Mouse (Mus musculus) CH12.LX (cell line): ENCODE results near the gene Uqcc3.

ENCODE experiments used
- CHD1 ChIP-seq: IDR thresholded peaks from 2 replicates; pipeline ENCODE4 v1.6.1; 2012; ENCODE audit warnings: low read depth, low read length, improper control_type of control experiment, inconsistent platforms
- CTCF ChIP-seq, 2 experiments: IDR thresholded peaks in 1 of 2; conservative IDR thresholded peaks in 1 of 2; 2 replicates each; pipeline ENCODE4 v1.5.1; 2011 to 2012; ENCODE audit warnings: low read depth in 2 of 2, low read length in 2 of 2, improper control_type of control experiment in 1 of 2, inconsistent platforms in 1 of 2, mild to moderate bottlenecking in 1 of 2, moderate library complexity in 1 of 2
- E2F4 ChIP-seq: IDR thresholded peaks from 2 replicates; pipeline ENCODE4 v1.6.1; 2011; ENCODE audit warnings: low read depth, low read length, improper control_type of control experiment; ENCODE audit not compliant: insufficient replicate concordance
- EP300 ChIP-seq: IDR thresholded peaks from 2 replicates; pipeline ENCODE4 v1.6.1; 2011; ENCODE audit warnings: low read length, improper control_type of control experiment
- ETS1 ChIP-seq: conservative IDR thresholded peaks from 2 replicates; pipeline ENCODE4 v1.6.1; 2012; ENCODE audit warnings: low read depth, mild to moderate bottlenecking, inconsistent platforms, low read length, improper control_type of control experiment, moderate library complexity
- HCFC1 ChIP-seq: IDR thresholded peaks from 2 replicates; pipeline ENCODE4 v1.6.1; 2012; ENCODE audit warnings: low read depth, mild to moderate bottlenecking, inconsistent platforms, low read length, improper control_type of control experiment
- KAT2A ChIP-seq: IDR thresholded peaks from 2 replicates; pipeline ENCODE4 v1.6.1; 2012; ENCODE audit warnings: low read length, improper control_type of control experiment, inconsistent platforms; ENCODE audit not compliant: insufficient replicate concordance
- MXI1 ChIP-seq: IDR thresholded peaks from 2 replicates; pipeline ENCODE4 v1.6.1; 2011; ENCODE audit warnings: mild to moderate bottlenecking, low read depth, low read length, improper control_type of control experiment
- POLR2A ChIP-seq: IDR thresholded peaks from 2 replicates; pipeline ENCODE4 v1.6.1; 2011; ENCODE audit warnings: low read depth, mild to moderate bottlenecking, improper control_type of control experiment, low read length
- USF1 ChIP-seq: IDR thresholded peaks from 2 replicates; pipeline ENCODE4 v1.6.1; 2014; ENCODE audit warnings: low read depth, mild to moderate bottlenecking, inconsistent platforms, low read length, improper control_type of control experiment
- ZMIZ1 ChIP-seq: IDR thresholded peaks from 2 replicates; pipeline ENCODE4 v1.6.1; 2012; ENCODE audit warnings: low read depth, mild to moderate bottlenecking, inconsistent platforms, low read length, improper control_type of control experiment

- TF ChIP-seq ETS1 (no peak), CTCF (conservative IDR thresholded peaks at IDR 0.05 in 1 of 2, IDR thresholded peaks at IDR 0.05 in 1 of 2; ENCODE audit: low read depth in 2 of 2, low read length in 2 of 2) (peak; percentile 65 to 79; a peak in 3 of 4 replicates), HCFC1 (no peak), USF1 (no peak), POLR2A (no peak), KAT2A (no peak), E2F4 (no peak), MXI1 (no peak), CHD1 (no peak), ZMIZ1 (no peak), EP300 (no peak)
Observed at GRCm38 (mm10) chr19:8844371-8845129, 36.2 kb downstream of the Uqcc3 start.
